Mouse (Mus musculus) T-helper 17 cell (primary cell): Measurements from ENCODE around the gene Crtc2.
"Not testable (repeated sequence)": the region's sequence is repeated elsewhere in the genome, so short reads cannot be mapped to it uniquely, and the experiment has no call there.

Experiments used
- in situ Hi-C, 2 experiments: fragments of 300-600 bp; cut with MboI, MseI; formaldehyde crosslinking; loops; 1 replicate in 1 of 2; 2 replicates in 1 of 2; pipeline ENCODE4 v1.15.1; 2025; ENCODE audit warnings: high pct_unique_total_duplicates in 2 of 2

Gene Crtc2

DNA sequence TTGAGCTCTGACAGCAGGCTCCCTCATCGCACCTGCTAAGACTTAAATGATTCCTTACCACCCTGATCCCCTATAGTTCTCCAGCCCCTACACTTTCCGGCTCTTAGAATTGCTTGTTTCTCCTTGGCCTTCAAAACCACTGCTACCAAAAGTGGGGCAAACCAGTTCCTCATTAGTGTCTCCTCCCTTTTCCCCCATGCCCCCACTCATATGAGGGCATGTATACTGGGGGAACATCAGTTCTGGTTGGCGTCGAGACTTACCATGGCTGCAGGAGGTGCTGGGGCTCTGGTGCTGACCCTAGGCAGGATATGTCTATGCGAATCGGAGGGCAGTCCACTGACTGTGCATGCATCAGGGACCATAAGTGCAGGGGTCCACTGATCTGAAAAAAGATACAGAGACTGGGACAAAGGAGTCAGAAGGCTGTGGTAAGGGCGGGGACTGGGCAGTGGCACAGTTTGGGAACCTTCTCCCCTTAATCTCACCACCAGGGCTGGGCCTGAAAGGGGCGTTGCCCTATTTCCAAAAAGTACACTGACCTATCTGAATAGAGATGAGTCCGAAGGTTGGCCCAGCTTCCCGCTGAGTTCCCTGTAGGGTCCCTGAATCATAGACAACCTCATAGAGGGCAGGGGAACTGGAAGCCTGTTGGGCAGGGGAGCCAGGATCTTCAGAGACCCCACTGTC is 12.1 kb upstream of the Crtc2 start:
- in situ Hi-C loops, result no loop called here

DNA sequence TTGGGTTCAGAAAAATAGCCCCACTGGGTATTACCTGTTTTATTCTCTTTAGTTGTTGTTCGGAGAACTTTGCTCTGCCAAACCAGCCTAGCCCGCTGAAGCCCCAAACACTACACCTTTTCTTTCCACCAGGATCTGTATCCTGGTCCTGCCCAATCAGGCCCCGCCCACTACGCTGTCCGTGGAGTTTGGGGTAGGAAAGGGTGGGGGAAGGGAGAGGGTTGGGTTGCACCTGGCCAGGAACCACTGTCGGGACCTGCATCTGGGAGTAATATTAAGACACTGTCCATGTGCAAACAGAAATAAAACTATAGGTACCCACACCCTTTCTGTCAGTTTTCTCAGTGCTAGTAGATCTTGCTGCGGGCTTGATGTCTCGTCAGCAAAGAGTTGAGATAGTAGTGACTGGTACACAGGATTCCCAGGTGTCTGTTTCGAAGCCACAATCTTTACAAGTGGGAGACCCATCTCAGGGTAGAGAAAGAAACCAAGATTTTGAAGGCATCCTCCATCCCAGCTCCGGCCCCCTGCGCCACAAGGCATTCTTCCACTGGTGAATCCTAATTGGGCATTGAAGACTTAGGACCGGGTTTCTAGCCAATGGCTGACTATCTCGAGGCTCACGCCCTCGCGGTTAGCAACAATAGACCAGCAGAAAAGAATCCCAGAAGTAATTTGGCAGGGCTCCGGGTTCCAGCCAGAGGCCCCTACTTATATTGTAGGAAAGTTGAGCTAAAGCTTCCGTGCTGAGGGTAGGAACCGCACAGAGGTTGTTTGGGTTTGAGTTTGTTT is 10.8 kb upstream of the Crtc2 start, which contains the start of gene Creb3l4:
TSS of gene Creb3l4 (minus strand) at position 529 of the 792 bp plus-strand sequence.
- in situ Hi-C loops, result no loop called here

DNA sequence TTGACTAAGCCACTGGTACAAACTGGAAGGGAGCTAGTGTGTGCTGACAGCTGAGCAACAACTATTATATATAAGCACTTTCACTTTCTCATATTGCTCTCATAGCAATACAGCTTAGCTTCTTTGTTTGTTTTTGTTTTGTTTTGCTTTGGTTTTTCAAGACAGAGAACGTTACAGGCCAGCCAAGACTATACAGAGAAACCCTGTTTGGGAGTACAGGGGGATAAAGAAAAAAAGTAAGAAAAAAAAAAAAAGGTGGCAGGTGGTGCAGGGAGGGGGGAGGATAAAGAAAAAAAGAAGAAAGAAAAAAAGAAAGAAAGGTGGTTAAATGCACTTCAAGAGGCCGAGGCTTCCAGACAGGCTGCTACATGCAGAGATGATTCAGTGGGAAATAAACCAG is 8.6 kb upstream of the Crtc2 start:
- in situ Hi-C loops, result no loop called here

DNA sequence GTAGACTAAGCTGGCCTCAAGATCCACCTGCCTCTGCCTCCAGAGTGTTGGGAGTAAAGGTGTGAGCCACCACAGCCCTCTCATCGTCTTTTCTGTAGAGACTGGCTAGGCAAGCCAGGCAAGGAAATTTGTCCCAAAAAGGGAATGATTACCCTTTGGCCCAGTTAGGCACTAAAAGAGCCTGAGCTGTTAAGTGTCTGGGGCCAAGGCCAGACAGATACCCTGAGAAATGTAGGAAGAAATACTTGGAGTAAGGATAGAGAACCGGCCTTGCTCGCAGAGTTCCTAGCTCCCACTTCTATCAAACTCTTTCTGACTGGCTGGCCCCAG is 6.4 kb upstream of the Crtc2 start:
- in situ Hi-C loops, result no loop called here

DNA sequence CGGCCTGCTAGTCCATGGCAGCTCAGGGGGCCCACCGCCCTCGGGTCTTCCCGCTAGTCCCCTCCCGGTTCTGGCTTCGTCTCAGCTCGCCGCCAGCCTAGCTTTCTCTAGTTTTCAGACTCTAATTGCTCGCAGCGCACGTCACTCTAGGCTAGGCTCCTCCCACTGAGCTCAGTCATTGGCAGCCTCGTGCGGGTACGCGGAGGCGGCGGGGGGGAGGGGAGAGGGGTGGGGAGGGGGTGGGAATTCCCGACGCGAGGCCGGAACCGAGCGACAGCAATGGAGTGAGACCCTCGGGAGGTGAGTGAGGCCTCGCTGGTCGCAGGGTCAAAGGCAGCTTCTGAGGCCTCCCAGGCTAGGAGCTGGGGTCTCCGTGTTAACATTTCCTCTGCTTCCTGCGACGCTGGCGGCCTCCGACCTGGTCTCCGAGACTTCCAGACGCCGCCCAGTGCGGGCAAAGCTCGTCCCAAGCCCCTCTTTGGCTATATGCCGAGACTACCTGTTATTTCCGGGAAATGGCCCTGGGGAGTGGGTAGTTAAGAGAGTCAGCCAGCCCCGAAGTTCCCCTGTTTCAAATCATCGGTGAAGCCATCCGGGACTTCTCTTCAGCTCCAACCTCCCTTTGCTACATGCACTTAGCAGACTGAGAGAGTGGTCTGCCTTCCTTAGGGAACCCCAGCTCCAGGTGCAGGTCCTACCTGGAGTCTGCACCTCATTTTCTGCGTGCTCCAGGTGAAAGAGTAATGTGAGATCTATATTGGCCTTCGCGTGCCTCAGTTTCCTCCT is 5.8 kb upstream of the Crtc2 start, which contains the start of gene Slc39a1:
TSS of gene Slc39a1 (plus strand) at position 213 of the 786 bp plus-strand sequence.
- in situ Hi-C loops, result no loop called here

DNA sequence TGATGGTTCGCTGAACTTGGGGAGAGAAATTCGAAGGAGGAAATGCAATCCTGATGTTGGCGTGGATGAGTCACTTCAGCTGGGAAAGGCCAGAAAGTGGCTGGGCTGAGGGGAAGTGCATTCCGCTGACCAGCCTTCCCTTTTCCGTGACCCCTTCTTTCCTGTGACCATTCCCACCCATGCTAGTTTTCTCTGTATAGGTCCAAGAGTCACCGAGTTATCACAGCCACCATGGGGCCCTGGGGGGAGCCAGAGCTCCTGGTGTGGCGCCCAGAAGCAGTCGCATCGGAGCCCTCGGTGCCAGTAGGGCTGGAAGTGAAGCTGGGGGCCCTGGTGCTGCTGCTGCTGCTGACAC is 5.2 kb upstream of the Crtc2 start:
- in situ Hi-C loops, result no loop called here

DNA sequence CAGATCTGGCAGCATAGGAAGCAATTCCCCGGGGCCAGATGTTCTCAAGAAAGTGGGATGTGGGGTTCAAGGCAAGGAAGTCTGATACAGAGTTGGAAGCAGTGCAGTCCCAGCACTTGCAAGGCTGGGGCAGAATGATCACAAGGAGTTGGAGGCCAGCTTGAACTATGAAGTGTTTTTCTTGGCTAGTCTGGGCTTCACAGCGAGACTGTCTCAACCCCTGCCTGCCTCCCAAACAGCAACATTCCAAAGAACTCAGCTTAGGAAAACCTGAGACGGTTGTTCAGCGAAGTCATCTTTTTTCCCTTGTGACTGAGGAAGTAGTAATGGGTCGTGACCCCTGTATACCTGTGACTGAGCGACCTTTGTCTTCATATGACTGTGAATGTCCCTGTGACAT is 3.2 kb upstream of the Crtc2 start:
- in situ Hi-C loops, result no loop called here

DNA sequence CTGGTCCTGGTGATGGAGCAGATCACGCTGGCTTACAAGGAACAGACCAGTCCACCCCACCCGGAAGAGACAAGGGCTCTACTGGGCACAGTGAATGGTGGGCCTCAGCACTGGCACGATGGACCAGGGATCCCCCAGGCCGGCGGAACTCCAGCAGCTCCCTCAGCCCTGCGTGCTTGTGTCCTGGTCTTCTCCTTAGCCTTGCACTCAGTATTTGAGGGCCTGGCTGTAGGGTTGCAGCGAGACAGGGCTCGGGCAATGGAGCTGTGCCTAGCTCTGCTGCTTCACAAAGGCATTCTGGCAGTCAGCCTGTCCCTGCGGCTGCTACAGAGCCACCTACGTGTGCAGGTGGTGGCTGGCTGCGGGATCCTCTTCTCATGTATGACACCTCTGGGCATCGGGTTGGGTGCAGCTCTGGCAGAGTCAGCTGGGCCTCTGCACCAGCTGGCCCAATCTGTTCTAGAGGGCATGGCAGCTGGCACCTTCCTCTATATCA is 2.2 kb upstream of the Crtc2 start:
- in situ Hi-C loops, result not testable (repeated sequence)

DNA sequence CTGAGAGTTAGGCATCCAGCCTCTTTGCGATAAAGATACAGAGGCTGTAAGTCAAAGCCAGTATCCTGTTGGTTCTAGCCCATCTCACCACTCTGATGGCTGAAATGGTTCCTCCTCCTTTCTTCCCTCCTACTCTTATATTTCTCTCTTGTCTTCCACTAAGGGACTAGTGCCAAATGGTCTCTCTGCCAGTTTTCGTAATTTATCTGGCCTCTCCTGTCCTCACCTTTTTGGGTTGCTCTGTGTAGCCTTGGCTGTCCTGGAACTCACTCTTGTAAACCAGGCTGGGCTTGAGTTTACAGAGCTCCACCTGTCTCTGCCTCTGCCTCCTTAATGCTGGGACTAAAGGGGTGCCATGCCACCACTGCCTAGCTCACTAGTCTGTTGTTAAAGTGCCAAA is 1.3 kb upstream of the Crtc2 start:
- in situ Hi-C loops, result not testable (repeated sequence)

DNA sequence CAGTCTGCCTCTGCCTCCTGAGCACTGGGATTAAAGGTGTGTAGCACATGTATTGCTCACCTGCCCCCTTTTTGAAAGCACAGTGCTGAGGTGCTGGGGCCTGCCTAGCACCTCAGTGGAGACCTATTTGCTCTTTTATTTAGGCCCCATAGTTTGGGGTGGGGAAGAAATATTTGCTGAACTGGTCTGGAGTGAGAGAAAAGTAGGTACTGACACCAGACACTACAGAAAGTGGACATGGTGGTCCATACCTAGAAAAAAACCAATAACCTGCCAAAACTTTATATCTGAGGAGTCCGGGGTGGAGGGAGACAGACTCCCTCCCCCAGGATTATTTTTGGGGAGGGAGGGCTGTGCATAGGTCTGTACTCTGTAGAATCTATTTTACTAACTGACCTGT is 789 bp upstream of the Crtc2 start:
- in situ Hi-C loops, result not testable (repeated sequence)

DNA sequence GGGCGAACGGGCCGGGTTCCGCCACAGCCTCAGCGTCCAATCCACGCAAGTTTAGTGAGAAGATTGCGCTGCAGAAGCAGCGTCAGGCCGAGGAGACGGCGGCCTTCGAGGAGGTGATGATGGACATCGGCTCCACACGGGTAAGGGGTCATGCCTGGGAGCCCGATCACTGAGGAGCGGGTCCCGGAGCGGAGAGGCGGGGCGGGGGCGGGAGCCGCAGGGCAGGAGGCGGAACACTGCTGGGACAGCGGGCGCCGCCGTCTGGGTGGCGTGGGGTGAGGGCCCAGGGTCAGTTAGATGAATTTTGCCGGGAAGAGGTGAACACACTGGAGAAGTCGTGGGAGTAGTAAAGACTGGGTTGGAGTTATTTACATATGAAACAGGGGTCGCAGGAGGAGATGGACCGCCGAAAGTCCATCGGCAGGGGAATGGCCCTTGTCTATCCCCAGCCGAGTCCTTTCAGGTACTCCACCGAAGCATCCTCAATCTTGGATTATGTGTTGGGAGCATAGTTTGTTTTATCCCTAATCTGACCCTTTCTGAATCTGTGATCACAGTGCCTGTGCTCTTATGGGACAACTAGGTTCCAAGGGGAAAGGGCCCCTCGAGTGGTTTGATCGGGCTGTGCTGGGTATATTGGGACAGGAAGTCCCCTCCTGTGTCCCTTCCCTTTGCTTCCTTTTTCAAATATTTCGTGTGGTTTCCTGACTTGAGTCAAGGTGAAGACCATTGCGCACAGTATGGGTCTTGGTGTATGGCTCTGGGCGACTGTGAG is 643 bp downstream of the Crtc2 start:
- in situ Hi-C loops, result no loop called here

DNA sequence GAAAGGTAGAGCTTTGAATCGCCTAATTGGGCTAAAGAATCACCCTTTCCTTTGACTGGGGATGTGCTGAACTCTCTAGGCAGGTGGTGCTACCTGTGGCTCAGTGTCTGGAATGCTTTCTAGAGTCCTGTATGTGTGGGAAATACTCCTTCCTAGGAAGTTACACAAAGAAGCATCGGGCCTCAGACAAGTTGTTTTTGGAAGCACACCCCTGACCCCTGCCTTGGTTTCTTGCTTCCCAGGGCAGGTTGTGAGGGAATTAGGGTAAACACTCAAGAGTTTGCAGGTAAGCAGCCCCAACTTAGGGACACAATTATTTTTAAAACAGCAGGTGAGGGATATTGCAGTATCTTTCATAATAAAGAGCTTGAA is 1.2 kb downstream of the Crtc2 start:
- in situ Hi-C loops, result no loop called here

DNA sequence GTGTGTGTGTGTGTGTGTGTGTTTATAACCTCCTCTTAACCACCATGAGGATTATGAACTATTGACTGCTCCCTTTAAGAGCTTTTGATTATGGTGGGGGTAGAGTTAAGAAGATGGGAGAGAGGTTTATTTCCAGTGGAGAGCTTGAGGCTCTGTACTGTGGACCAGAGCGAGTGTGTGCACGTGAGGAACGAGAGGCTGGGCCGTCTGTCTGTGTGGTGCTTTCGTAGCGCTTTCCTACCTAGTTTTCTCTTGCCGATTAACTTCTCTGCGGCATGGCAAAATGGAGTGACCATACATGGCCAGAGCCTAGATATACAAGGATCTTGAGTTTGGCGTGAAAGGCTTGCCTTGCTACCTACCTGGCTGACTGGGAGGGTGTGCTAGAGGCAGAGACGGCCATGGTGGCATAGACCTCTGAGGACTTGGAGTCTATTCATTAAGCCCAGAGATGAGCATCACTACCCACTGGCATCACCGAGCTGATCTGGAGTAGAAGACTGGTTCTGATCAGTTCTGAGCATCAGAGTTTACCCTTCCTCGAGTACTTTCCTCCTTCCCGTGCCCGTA is 1.9 kb downstream of the Crtc2 start:
- in situ Hi-C loops, result no loop called here

DNA sequence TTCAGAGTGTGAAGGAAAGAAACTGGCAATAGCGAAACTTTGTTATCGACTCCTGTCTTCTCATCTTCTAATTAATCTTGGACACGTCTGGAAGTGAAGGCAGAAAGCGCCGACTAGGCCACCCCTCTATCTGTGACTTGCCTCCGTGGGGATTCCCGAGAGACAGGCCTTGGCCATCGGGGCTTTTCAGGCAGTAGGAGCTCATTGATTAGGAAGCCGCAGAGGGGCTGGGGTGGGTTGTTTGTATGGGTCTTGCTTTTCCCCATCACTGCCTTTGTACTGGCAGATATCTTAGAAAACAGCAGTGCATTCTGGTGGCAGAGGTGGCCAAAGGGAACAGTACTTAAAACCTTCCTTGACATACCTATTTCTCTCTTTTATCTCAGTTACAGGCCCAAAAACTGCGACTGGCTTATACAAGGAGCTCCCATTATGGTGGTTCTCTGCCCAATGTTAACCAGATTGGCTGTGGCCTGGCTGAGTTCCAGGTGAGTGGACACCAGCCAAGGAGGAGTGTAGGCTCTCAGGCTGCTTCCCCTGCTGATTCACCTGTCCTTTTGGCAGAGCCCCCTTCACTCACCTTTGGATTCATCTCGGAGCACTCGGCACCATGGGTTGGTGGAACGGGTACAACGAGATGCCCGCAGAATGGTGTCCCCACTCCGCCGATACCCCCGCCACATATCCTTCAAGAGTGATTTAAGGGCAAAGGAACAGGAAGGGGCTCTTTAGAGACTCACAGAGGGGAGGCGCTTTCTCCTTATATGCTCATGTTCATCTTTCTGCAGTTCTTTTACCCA is 3.0 kb downstream of the Crtc2 start:
- in situ Hi-C loops, result no loop called here

DNA sequence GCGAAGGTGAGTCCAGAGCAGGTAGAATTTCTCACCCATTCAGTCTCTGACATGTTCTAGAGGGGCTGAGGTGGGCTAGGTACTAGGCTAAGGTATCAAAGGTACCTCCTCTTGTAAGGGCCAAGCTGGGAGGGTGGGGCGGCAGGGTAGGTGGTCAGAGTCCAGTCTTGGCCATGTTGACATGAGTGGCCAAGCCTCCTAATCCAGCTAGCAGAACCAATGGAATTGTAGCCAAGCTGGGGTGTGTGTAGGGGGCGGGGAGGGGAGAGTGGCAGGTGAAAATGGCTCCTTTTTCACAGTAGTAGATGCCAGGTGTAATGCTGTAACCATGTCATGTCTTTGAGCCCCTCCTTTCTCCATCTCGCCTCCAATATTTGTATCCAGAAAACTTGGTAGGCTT is 4.6 kb downstream of the Crtc2 start:
- in situ Hi-C loops, result no loop called here

DNA sequence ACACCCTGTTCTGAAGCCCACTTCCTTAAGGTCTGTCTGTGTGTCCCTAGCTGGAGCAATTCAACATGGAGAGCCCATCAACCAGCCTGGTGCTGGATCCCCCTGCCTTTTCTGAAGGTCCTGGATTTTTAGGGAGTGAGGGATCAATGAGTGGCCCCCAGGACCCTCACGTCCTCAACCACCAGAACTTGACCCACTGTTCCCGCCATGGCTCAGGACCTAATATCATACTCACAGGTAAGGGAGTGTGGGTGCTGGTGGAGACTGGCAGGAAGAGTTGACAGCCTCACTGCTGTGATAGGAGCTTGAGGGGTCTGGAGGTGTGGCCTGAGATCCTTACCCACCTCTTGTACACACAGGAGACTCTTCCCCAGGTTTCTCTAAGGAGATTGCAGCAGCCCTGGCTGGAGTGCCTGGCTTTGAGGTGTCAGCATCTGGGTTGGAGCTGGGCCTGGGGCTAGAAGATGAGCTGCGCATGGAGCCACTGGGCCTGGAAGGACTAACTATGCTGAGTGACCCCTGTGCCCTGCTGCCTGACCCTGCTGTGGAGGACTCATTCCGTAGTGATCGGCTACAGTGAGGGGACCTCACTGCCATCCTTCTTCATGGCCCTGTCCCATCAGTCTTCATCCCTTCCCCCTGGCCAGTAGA is 9.3 kb downstream of the Crtc2 start:
- in situ Hi-C loops, result no loop called here

DNA sequence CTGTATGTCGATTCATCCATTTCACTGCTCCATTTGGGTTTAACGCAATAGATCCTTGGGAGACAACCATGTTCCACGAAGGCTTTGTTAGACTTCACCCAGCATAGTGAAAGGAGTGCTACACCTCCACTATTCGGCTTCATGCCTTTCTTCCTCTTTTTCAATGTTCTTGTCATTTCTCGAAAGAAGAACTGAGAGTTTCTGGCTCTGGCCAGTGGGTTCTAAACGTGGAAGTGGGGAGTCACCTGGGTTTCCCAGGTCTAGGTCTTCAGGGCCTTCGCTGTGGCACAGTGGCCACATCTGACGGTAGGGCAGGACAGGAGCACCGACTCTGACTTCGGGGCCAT is 10.7 kb downstream of the Crtc2 start:
- in situ Hi-C loops, result no loop called here

DNA sequence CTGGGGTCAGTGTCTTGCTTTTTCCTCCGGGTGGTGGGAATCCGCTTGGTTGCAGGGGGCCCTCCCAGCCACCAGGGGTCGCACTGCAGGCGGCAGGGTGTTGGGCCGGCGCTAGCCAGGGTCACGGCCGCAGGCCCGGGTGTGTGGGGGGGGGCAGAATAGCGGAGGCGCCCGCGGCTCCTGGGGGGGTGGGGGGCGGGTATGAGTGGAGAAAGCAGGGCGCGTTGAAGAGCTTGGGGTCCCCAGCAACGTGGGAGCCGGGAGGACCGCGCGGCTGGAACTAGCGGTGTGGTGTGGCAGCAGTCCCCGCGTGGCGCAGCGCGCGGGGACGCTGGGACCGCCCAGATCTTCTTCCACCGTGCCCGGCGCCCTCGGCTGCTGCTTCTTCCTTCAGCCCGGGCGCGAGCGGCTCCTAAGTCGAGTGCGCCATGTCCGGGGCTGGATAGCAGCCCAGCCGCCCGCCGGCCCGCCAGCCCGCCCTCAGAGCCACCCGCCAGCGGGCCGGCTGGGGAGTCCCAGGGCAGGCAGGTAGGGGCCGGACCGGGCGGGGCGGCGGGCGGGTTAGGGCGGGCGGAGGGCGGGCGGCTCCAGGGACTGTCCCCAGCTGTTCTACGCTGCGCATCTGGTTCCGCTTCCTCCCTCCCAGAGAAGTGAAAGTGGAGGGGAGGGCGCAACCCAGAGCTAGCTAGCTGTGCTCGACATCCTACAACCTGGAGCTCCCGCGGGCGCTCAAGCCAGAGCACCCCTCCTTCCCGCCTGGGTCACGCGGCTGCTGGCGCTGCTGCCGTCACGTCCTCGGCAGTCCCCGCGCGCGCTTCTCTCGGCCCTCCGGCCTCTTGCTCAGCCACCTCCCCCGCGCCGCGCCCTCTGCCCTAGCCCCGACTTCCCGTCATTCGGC is 11.3 kb downstream of the Crtc2 start, which contains the start of gene Dennd4b:
TSS of gene Dennd4b (plus strand) at position 152 of the 898 bp plus-strand sequence.
- in situ Hi-C loops, result no loop called here
